Mouse (Mus musculus) T-cell, adult 2 months (primary cell): ENCODE measurements around the gene H2afb2.

Source experiments
- DNase-seq: peaks from one replicate; pipeline ENCODE4 v3.0.0; 2022; ENCODE audit warnings: low spot score

The H2afb2 gene

DNA sequence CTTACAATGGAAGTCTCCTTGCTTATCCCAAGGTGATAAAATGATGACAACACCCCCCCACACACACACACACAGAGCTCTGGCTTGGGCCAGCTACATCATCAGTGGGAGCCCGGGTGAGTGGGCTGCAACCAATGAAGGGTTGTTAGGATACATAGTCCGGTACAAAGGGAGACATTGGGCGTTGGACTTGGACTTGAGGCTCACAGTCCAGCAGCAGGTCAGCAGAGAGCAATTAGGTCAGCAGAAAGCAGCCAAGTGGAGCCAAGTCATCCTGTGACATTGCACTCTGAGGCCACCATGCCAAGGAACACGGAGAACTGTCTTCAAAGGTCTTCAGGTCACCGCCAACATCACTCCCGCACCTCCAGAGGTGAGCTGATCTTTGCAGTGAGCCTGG lies at the start of gene H2afb2:
H2afb2 (plus strand) TSS at position 301 of the 400 bp plus-strand sequence.
- no peak for DNase-seq
